Mouse (Mus musculus) liver, embryonic 14.5 days (tissue): ENCODE measurements around the gene Arl15.

Source experiments
- CTCF ChIP-seq: IDR thresholded peaks from 2 replicates; pipeline ENCODE4 v1.5.1; 2016; ENCODE audit warnings: antibody characterized with exemption, low read depth, control low read depth
- EP300 ChIP-seq: IDR thresholded peaks from 2 replicates; pipeline ENCODE4 v1.6.1; 2016; ENCODE audit warnings: antibody characterized with exemption, low read depth

- no peak for TF ChIP-seq CTCF
- no peak for TF ChIP-seq EP300
Observed at GRCm38 (mm10) chr13:113794705-113795655, 675 bp downstream of the Arl15 start.
